Mouse (Mus musculus): ENCODE measurements at regions not wholly inside any gene's neighbourhood (a gene's known extent, or its start where the extent isn't known, plus 50 kb on each side); places are given as distances from the start of the nearest gene placed in this dataset.
A peak's percentile ranks its signal among the peaks of the same experiment; 100 is the strongest.

GRCm38 (mm10) chr14:105599550-105600453 lies 296.8 kb downstream of the Spry2 start:
- no peak for ATAC-seq
- no peaks in the 10 kb centered on the region for H3K9me3 ChIP-seq (replicated peaks; ENCODE audit: control insufficient read depth, low read length, poor library complexity, severe bottlenecking)

GRCm38 (mm10) chr14:105589751-105590150 lies 306.9 kb downstream of the Spry2 start:
- H3K4me3 ChIP-seq (ENCODE audit: low read depth, low read length), result no peak overlapping the region
- no peak overlapping the region for H3K4me2 ChIP-seq (ENCODE audit: low read length)
- no peaks in the 10 kb centered on the region for H3K27me3 ChIP-seq (ENCODE audit: control insufficient read depth, insufficient read depth, low read depth, low read length)
- peak overlapping the region; percentile 70 for H3K27ac ChIP-seq (ENCODE audit: low read length)
- H3K36me3 ChIP-seq (ENCODE audit: control insufficient read depth, insufficient read depth, low read length), result no peaks in the 10 kb centered on the region
- 57% methylated on average over 7 of the region's 7 CpGs for WGBS
- H3K4me1 ChIP-seq (ENCODE audit: control insufficient read depth, insufficient read depth, low read length), result peaks cover 6% of the 10 kb centered on the region; the same call in 1 of the 2 replicates
- no peak overlapping the region for H3K9ac ChIP-seq (ENCODE audit: low read depth, low read length)
- H3K9me3 ChIP-seq (replicated peaks; ENCODE audit: control insufficient read depth, low read length, poor library complexity, severe bottlenecking), result no peaks in the 10 kb centered on the region
- no peak for ATAC-seq

More at GRCm38 (mm10) chr14:105599550-105600453, 296.8 kb downstream of the Spry2 start:
- 80% methylated on average over 23 of the region's 24 CpGs for WGBS
- no peak overlapping the region for H3K9ac ChIP-seq (ENCODE audit: low read depth, low read length)
- H3K27ac ChIP-seq (ENCODE audit: low read length), result peak overlapping the region; percentile 13; the same call in 1 of the 2 replicates
- H3K4me3 ChIP-seq (ENCODE audit: low read depth, low read length), result no peak overlapping the region
- no peaks in the 10 kb centered on the region for H3K36me3 ChIP-seq (ENCODE audit: control insufficient read depth, insufficient read depth, low read length)
- H3K4me2 ChIP-seq (ENCODE audit: low read length), result no peak overlapping the region; the same call in 1 of the 2 replicates
- H3K27me3 ChIP-seq (ENCODE audit: control insufficient read depth, insufficient read depth, low read depth, low read length), result no peaks in the 10 kb centered on the region
- no peaks in the 10 kb centered on the region for H3K4me1 ChIP-seq (ENCODE audit: control insufficient read depth, insufficient read depth, low read length)

GRCm38 (mm10) chr14:105589261-105589660 lies 307.4 kb downstream of the Spry2 start:
- Histone ChIP-seq H3K27ac (ENCODE audit: low read length) (peak overlapping the region; percentile 70), H3K4me1 (ENCODE audit: control insufficient read depth, insufficient read depth, low read length) (peaks cover 6% of the 10 kb centered on the region; the same call in 1 of the 2 replicates), H3K4me3 (ENCODE audit: low read depth, low read length) (no peak overlapping the region), H3K27me3 (ENCODE audit: control insufficient read depth, insufficient read depth, low read depth, low read length) (no peaks in the 10 kb centered on the region), H3K9me3 (replicated peaks; ENCODE audit: control insufficient read depth, low read length, poor library complexity, severe bottlenecking) (no peaks in the 10 kb centered on the region), H3K9ac (ENCODE audit: low read depth, low read length) (no peak overlapping the region), H3K4me2 (ENCODE audit: low read length) (no peak overlapping the region), H3K36me3 (ENCODE audit: control insufficient read depth, insufficient read depth, low read length) (no peaks in the 10 kb centered on the region)
- 86% methylated on average over 20 of the region's 20 CpGs for WGBS
- no peak for ATAC-seq

GRCm38 (mm10) chr14:105588391-105589163 lies 308.0 kb downstream of the Spry2 start:
- H3K9ac ChIP-seq (ENCODE audit: low read depth, low read length), result no peak overlapping the region
- no peak overlapping the region for H3K4me2 ChIP-seq (ENCODE audit: low read length)
- H3K4me1 ChIP-seq (ENCODE audit: control insufficient read depth, insufficient read depth, low read length), result peaks cover 6% of the 10 kb centered on the region; the same call in 1 of the 2 replicates
- no peaks in the 10 kb centered on the region for H3K9me3 ChIP-seq (replicated peaks; ENCODE audit: control insufficient read depth, low read length, poor library complexity, severe bottlenecking)
- H3K36me3 ChIP-seq (ENCODE audit: control insufficient read depth, insufficient read depth, low read length), result no peaks in the 10 kb centered on the region
- peak overlapping the region; percentile 70 for H3K27ac ChIP-seq (ENCODE audit: low read length)
- peak; percentile 93 for ATAC-seq
- no peaks in the 10 kb centered on the region for H3K27me3 ChIP-seq (ENCODE audit: control insufficient read depth, insufficient read depth, low read depth, low read length)
- 52% methylated on average over 15 of the region's 15 CpGs for WGBS
- H3K4me3 ChIP-seq (ENCODE audit: low read depth, low read length), result no peak overlapping the region

- no peak overlapping the region for H3K4me2 ChIP-seq (ENCODE audit: low read length)
- ATAC-seq, result peak; percentile 86; the same call in 1 of the 2 replicates
- no peak overlapping the region for H3K4me3 ChIP-seq (ENCODE audit: low read depth, low read length)
- peak overlapping the region; percentile 70 for H3K27ac ChIP-seq (ENCODE audit: low read length)
- H3K4me1 ChIP-seq (ENCODE audit: control insufficient read depth, insufficient read depth, low read length), result peaks cover 6% of the 10 kb centered on the region; the same call in 1 of the 2 replicates
- H3K27me3 ChIP-seq (ENCODE audit: control insufficient read depth, insufficient read depth, low read depth, low read length), result no peaks in the 10 kb centered on the region
- H3K9me3 ChIP-seq (replicated peaks; ENCODE audit: control insufficient read depth, low read length, poor library complexity, severe bottlenecking), result no peaks in the 10 kb centered on the region
- no peak overlapping the region for H3K9ac ChIP-seq (ENCODE audit: low read depth, low read length)
- WGBS, result 50% methylated on average over 8 of the region's 8 CpGs
- H3K36me3 ChIP-seq (ENCODE audit: control insufficient read depth, insufficient read depth, low read length), result no peaks in the 10 kb centered on the region
Observed at GRCm38 (mm10) chr14:105588029-105588390, 308.6 kb downstream of the Spry2 start.

GRCm38 (mm10) chr14:105584632-105585031 lies 312.0 kb downstream of the Spry2 start:
- Histone ChIP-seq H3K9ac (ENCODE audit: low read depth, low read length) (no peak overlapping the region), H3K4me2 (ENCODE audit: low read length) (no peak overlapping the region), H3K4me3 (ENCODE audit: low read depth, low read length) (no peak overlapping the region), H3K36me3 (ENCODE audit: control insufficient read depth, insufficient read depth, low read length) (no peaks in the 10 kb centered on the region), H3K9me3 (replicated peaks; ENCODE audit: control insufficient read depth, low read length, poor library complexity, severe bottlenecking) (no peaks in the 10 kb centered on the region), H3K27me3 (ENCODE audit: control insufficient read depth, insufficient read depth, low read depth, low read length) (no peaks in the 10 kb centered on the region), H3K27ac (ENCODE audit: low read length) (no peak overlapping the region), H3K4me1 (ENCODE audit: control insufficient read depth, insufficient read depth, low read length) (peaks cover 6% of the 10 kb centered on the region; the same call in 1 of the 2 replicates)
- ATAC-seq, result no peak
- 65% methylated on average over 3 of the region's 3 CpGs for WGBS

- Histone ChIP-seq H3K9me3 (replicated peaks; ENCODE audit: control insufficient read depth, low read length, poor library complexity, severe bottlenecking) (no peaks in the 10 kb centered on the region), H3K9ac (ENCODE audit: low read depth, low read length) (no peak overlapping the region), H3K27ac (ENCODE audit: low read length) (no peak overlapping the region), H3K27me3 (ENCODE audit: control insufficient read depth, insufficient read depth, low read depth, low read length) (no peaks in the 10 kb centered on the region), H3K4me3 (ENCODE audit: low read depth, low read length) (no peak overlapping the region), H3K36me3 (ENCODE audit: control insufficient read depth, insufficient read depth, low read length) (no peaks in the 10 kb centered on the region), H3K4me2 (ENCODE audit: low read length) (no peak overlapping the region), H3K4me1 (ENCODE audit: control insufficient read depth, insufficient read depth, low read length) (peaks cover 5% of the 10 kb centered on the region; the same call in 1 of the 2 replicates)
- ATAC-seq, result no peak
- WGBS, result 97% methylated on average over 2 of the region's 2 CpGs
Observed at GRCm38 (mm10) chr14:105583497-105583896, 313.1 kb downstream of the Spry2 start.

- H3K4me1 ChIP-seq (ENCODE audit: control insufficient read depth, insufficient read depth, low read length), result peaks cover 2% of the 10 kb centered on the region; the same call in 1 of the 2 replicates
- no peak overlapping the region for H3K4me3 ChIP-seq (ENCODE audit: low read depth, low read length)
- no peak for ATAC-seq
- WGBS, result 57% methylated on average over 4 of the region's 4 CpGs
- no peak overlapping the region for H3K9ac ChIP-seq (ENCODE audit: low read depth, low read length)
- H3K36me3 ChIP-seq (ENCODE audit: control insufficient read depth, insufficient read depth, low read length), result no peaks in the 10 kb centered on the region
- H3K4me2 ChIP-seq (ENCODE audit: low read length), result no peak overlapping the region
- H3K27me3 ChIP-seq (ENCODE audit: control insufficient read depth, insufficient read depth, low read depth, low read length), result no peaks in the 10 kb centered on the region
- H3K9me3 ChIP-seq (replicated peaks; ENCODE audit: control insufficient read depth, low read length, poor library complexity, severe bottlenecking), result no peaks in the 10 kb centered on the region
- no peak overlapping the region for H3K27ac ChIP-seq (ENCODE audit: low read length)
Observed at GRCm38 (mm10) chr14:105576266-105576665, 317.9 kb downstream of the Ndfip2 start.

All from midbrain, embryonic 16.5 days (tissue).